Mouse (Mus musculus): ENCODE measurements around the gene Trp53bp1. TPM values are rescaled to one million over a fixed set of nuclear protein-coding genes. Genes with fewer than 3 reads are reported as not detected.

Trp53bp1 gene
- polyA plus RNA-seq (2012; rRNA removed; ENCODE audit: low replicate concordance): 22.0 and 53.0 TPM in 2 replicates

DNA sequence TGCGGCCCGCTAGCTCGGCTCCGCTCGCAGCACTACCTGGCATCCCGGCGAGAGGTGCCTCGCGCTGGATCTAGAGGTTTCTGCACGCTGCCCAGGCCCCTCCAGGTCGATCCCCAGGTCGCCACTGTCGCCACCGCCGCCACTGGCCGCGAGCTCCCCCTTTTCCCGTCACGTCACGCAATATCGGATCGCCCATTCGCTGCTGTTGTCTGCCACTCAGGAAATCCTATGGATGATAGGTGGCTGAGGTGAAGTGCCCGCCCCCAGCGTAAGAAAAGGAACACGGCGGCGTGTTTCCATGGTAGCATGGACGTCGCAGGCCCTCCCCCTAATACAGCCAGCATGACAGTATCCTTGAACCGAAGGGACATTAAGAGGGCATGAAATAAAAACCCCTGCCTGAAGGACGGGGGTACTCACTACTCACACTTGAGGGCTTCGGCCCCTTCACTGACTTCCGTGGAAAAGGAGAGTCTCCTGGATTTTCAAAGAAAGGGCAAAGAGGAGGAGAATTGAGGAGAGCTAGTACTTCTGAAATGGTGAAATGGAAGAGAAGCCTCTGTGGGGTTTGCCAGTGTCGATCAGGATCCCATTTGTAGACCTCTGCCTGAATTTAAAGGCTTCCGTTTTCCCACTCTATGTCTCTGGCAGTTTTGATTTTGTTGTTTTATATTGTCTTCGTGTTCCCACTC, at the start of gene Trp53bp1:
Trp53bp1 (minus strand) TSS at position 172 of the 692 bp plus-strand sequence.

DNA sequence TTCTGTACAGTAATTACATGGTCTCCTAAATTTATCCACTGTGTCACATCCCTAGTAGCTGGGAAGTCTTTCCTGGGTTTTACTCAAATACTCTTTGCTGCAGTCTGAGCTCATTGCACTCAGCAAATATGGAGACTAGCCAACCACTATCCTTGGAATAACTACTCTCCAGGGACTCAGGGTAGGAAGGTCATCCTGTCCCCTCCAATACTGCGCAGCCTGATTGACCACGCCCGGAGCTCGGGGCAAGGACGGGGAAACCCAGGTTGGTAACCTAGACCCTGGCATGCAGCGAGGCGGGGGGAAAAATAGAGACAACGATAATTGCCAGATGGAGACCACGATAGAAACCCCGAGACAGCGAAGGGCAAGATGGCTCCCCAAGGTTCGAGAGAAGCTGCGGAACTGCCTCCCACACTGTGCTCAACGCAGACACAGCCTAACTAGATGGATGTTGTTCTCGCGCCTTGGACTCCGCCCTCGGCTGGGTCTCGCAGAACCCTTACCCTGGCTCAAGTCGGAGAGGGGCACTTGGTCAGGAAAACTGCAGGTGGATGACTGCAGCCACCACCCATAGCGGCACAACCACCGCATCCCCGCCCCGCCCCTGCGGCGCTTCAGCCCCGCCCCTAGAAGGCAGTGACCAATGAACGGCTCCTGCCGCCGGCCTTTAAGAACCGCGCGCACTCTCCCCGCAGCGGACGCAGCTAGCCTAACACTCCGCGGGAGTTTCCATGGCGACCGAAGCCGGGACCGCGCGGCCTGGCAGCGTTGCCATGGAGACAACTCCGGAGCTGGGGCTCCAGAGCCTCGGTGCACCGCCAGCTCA, 17.9 kb upstream of the Trp53bp1 start, which contains the start of gene Map1a:
Map1a (plus strand) TSS at position 700 of the 829 bp plus-strand sequence.

DNA sequence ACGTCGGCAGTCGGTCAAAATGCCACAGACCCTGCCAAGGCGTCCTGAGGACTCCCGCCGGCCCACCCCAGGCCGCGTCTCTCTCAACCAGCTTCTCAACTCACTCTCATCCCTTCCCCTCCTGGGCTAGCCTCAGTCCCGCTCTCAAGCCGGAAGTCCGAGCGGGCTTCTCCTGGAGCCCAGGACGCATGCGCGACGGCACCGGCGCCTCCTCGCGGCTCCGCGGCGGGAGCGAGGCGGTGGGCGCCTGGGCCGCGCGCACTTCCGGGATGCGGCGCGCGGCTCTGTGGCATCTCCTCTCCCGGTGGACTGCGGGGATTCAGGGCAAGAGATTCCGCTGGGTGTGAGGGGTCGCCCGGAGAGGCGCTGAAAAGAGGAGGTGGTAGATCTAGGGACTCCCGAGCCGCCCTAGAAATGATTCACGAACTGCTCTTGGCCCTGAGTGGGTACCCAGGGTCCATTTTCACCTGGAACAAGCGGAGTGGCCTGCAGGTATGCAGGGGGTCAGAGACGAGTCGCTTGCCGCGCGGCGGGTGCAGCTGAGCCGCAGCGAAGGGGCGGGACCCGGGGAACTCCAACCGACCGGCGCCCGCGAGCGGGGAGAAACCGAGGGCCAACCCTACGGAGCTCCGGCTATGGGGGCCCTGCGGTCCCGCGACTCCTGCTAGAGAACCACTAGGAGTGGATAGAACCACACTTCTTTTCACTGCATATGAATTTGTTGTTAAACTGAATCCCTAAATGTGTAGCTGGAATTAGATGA, 100.0 kb downstream of the Trp53bp1 start, which contains the start of gene Zscan29:
Zscan29 (minus strand) TSS at position 146 of the 763 bp plus-strand sequence.

DNA sequence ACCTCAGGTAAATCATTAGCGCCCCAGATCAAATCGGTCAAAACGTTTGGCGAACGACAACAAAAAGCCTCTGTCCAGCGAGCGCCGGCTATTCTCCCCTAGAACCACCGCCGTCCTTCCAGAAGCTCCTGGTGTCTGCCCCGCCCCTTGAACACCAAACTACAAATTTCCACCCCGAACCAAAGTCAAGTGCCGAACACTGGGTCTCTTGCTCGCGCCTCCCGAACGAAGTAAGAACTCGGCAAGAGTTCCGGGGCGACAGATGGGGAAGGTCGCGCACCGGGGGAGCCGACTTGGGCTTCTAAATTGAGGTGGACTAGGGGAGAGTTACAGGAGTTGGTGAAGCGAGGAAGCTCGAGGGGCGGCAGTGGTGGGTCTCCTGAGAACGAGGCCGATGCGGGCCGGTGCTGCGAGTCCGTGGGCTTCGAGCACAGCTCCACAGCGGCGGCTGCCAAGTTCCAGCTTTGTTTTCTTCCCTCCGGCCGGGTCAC, 100.7 kb downstream of the Trp53bp1 start, which contains the start of gene Tubgcp4:
Tubgcp4 (plus strand) TSS at position 174 of the 491 bp plus-strand sequence.

Other genes starting within 250 kb of the Trp53bp1 start
- gene Epb42, start 234.3 kb downstream of the Trp53bp1 start, polyA plus RNA-seq (2012; rRNA removed; ENCODE audit: low replicate concordance): 0.11 and 0.14 TPM in 2 replicates
- 0.44 TPM in 1 of 2 replicates, not detected in the other for gene Tgm5, start 185.6 kb downstream of the Trp53bp1 start, polyA plus RNA-seq (2012; rRNA removed; ENCODE audit: low replicate concordance)
- gene Tgm7, start 161.6 kb downstream of the Trp53bp1 start, polyA plus RNA-seq (2012; rRNA removed; ENCODE audit: low replicate concordance): 0.06 and 0.13 TPM in 2 replicates
- gene Adal, start 131.0 kb downstream of the Trp53bp1 start, polyA plus RNA-seq (2012; rRNA removed; ENCODE audit: low replicate concordance): 4.3 and 6.7 TPM in 2 replicates
- 6.6 and 11.4 TPM in 2 replicates for gene Lcmt2, start 130.8 kb downstream of the Trp53bp1 start, polyA plus RNA-seq (2012; rRNA removed; ENCODE audit: low replicate concordance)
- 27.3 and 41.4 TPM in 2 replicates for gene Tubgcp4, start 100.8 kb downstream of the Trp53bp1 start, polyA plus RNA-seq (2012; rRNA removed; ENCODE audit: low replicate concordance)
- gene Zscan29, start 100.3 kb downstream of the Trp53bp1 start, polyA plus RNA-seq (2012; rRNA removed; ENCODE audit: low replicate concordance): 3.1 and 5.1 TPM in 2 replicates
- 4.3 and 18.5 TPM in 2 replicates for gene Map1a, start 18.2 kb upstream of the Trp53bp1 start, polyA plus RNA-seq (2012; rRNA removed; ENCODE audit: low replicate concordance)
- gene Ppip5k1, start 84.0 kb upstream of the Trp53bp1 start, polyA plus RNA-seq (2012; rRNA removed; ENCODE audit: low replicate concordance): 57.7 and 96.8 TPM in 2 replicates
- gene Ckmt1, start 86.3 kb upstream of the Trp53bp1 start, polyA plus RNA-seq (2012; rRNA removed; ENCODE audit: low replicate concordance): 0.42 and 25.2 TPM in 2 replicates
- gene Strc, start 115.8 kb upstream of the Trp53bp1 start, polyA plus RNA-seq (2012; rRNA removed; ENCODE audit: low replicate concordance): 0.11 TPM in 1 of 2 replicates, not detected in the other
- 163 and 618 TPM in 2 replicates for gene Pdia3, start 142.4 kb upstream of the Trp53bp1 start, polyA plus RNA-seq (2012; rRNA removed; ENCODE audit: low replicate concordance)
- gene Catsper2, start 142.4 kb upstream of the Trp53bp1 start, polyA plus RNA-seq (2012; rRNA removed; ENCODE audit: low replicate concordance): 3.1 and 4.3 TPM in 2 replicates
- 0.26 and 2.6 TPM in 2 replicates for gene Ell3, start 172.9 kb upstream of the Trp53bp1 start, polyA plus RNA-seq (2012; rRNA removed; ENCODE audit: low replicate concordance)
- gene Serf2, start 177.8 kb upstream of the Trp53bp1 start, polyA plus RNA-seq (2012; rRNA removed; ENCODE audit: low replicate concordance): 363 and 470 TPM in 2 replicates
- 7.2 and 9.2 TPM in 2 replicates for gene Hypk, start 181.9 kb upstream of the Trp53bp1 start, polyA plus RNA-seq (2012; rRNA removed; ENCODE audit: low replicate concordance)
- gene Serinc4, start 185.4 kb upstream of the Trp53bp1 start, polyA plus RNA-seq (2012; rRNA removed; ENCODE audit: low replicate concordance): 0.57 and 0.72 TPM in 2 replicates
- 3.8 and 4.4 TPM in 2 replicates for gene Mfap1b, start 202.7 kb upstream of the Trp53bp1 start, polyA plus RNA-seq (2012; rRNA removed; ENCODE audit: low replicate concordance)
- 4.0 and 5.1 TPM in 2 replicates for gene Mfap1a, start 235.3 kb upstream of the Trp53bp1 start, polyA plus RNA-seq (2012; rRNA removed; ENCODE audit: low replicate concordance)
- gene Wdr76, start 235.3 kb upstream of the Trp53bp1 start, polyA plus RNA-seq (2012; rRNA removed; ENCODE audit: low replicate concordance): 2.5 and 4.3 TPM in 2 replicates

All from subcutaneous adipose tissue, adult 2 months (tissue).